Mouse (Mus musculus): ENCODE data around the gene Gm11111. TPM values are rescaled to one million over a fixed set of nuclear protein-coding genes. Genes with fewer than 3 reads are reported as not detected.

Gene Gm11111
- not detected in 2 replicates for polyA plus RNA-seq (2015; fragmentation: Nextera tagmentation; extraction: Ambion mirVana)

GRCm38 (mm10) chr5:98552395-98552794 lies at the start of gene Gm11111:
TSS of gene Gm11111 (plus strand) at chr5:98552695.
- no peak within 1 kb of the TSS for H3K9ac ChIP-seq (ENCODE audit: low read depth, low read length)
- no peak within 1 kb of the TSS for H3K4me2 ChIP-seq (ENCODE audit: low read length)

GRCm38 (mm10) chr5:98516214-98516613 lies 36.3 kb upstream of the Gm11111 start:
- Histone ChIP-seq H3K4me1 (ENCODE audit: control insufficient read depth, insufficient read depth, low read depth, low read length) (no peaks in the 10 kb centered on the region), H3K27me3 (replicated peaks; ENCODE audit: control insufficient read depth, insufficient read depth, low read length) (no peaks in the 10 kb centered on the region), H3K27ac (ENCODE audit: low read depth, low read length) (no peak overlapping the region), H3K36me3 (ENCODE audit: control insufficient read depth, insufficient read depth, low read length) (no peaks in the 10 kb centered on the region), H3K4me3 (ENCODE audit: low read length) (no peak overlapping the region), H3K4me2 (ENCODE audit: low read length) (no peak overlapping the region), H3K9ac (ENCODE audit: low read depth, low read length) (no peak overlapping the region), H3K9me3 (ENCODE audit: control insufficient read depth, low read length) (no peaks in the 10 kb centered on the region)
- 69% methylated on average over 7 of the region's 7 CpGs for WGBS
- no peak for ATAC-seq

More at GRCm38 (mm10) chr5:98552395-98552794, at the start of gene Gm11111:
- Histone ChIP-seq H3K36me3 (ENCODE audit: control insufficient read depth, insufficient read depth, low read length) (no peaks in the 10 kb centered on the region), H3K4me3 (ENCODE audit: low read length) (no peak within 1 kb of the TSS), H3K27me3 (replicated peaks; ENCODE audit: control insufficient read depth, insufficient read depth, low read length) (no peaks in the 10 kb centered on the region), H3K27ac (ENCODE audit: low read depth, low read length) (no peak within 1 kb of the TSS), H3K9me3 (ENCODE audit: control insufficient read depth, low read length) (no peaks in the 10 kb centered on the region), H3K4me1 (ENCODE audit: control insufficient read depth, insufficient read depth, low read depth, low read length) (no peaks in the 10 kb centered on the region)
- ATAC-seq: no peak

GRCm38 (mm10) chr5:98520118-98520517 lies 32.4 kb upstream of the Gm11111 start:
- Histone ChIP-seq H3K9me3 (ENCODE audit: control insufficient read depth, low read length) (no peaks in the 10 kb centered on the region), H3K9ac (ENCODE audit: low read depth, low read length) (no peak overlapping the region), H3K4me3 (ENCODE audit: low read length) (no peak overlapping the region), H3K27ac (ENCODE audit: low read depth, low read length) (no peak overlapping the region), H3K36me3 (ENCODE audit: control insufficient read depth, insufficient read depth, low read length) (no peaks in the 10 kb centered on the region), H3K27me3 (replicated peaks; ENCODE audit: control insufficient read depth, insufficient read depth, low read length) (no peaks in the 10 kb centered on the region), H3K4me2 (ENCODE audit: low read length) (no peak overlapping the region), H3K4me1 (ENCODE audit: control insufficient read depth, insufficient read depth, low read depth, low read length) (no peaks in the 10 kb centered on the region)
- 83% methylated on average over 2 of the region's 2 CpGs for WGBS
- ATAC-seq: no peak

GRCm38 (mm10) chr5:98522270-98522977 lies 30.1 kb upstream of the Gm11111 start:
- Histone ChIP-seq H3K4me3 (ENCODE audit: low read length) (no peak overlapping the region), H3K9ac (ENCODE audit: low read depth, low read length) (no peak overlapping the region), H3K4me1 (ENCODE audit: control insufficient read depth, insufficient read depth, low read depth, low read length) (no peaks in the 10 kb centered on the region), H3K27ac (ENCODE audit: low read depth, low read length) (no peak overlapping the region), H3K9me3 (ENCODE audit: control insufficient read depth, low read length) (no peaks in the 10 kb centered on the region), H3K4me2 (ENCODE audit: low read length) (no peak overlapping the region), H3K27me3 (replicated peaks; ENCODE audit: control insufficient read depth, insufficient read depth, low read length) (no peaks in the 10 kb centered on the region), H3K36me3 (ENCODE audit: control insufficient read depth, insufficient read depth, low read length) (no peaks in the 10 kb centered on the region)
- ATAC-seq: no peak
- 91% methylated on average over 7 of the region's 7 CpGs for WGBS

GRCm38 (mm10) chr5:98523050-98523449 lies 29.4 kb upstream of the Gm11111 start:
- Histone ChIP-seq H3K9ac (ENCODE audit: low read depth, low read length) (no peak overlapping the region), H3K27me3 (replicated peaks; ENCODE audit: control insufficient read depth, insufficient read depth, low read length) (no peaks in the 10 kb centered on the region), H3K4me3 (ENCODE audit: low read length) (no peak overlapping the region), H3K9me3 (ENCODE audit: control insufficient read depth, low read length) (no peaks in the 10 kb centered on the region), H3K4me1 (ENCODE audit: control insufficient read depth, insufficient read depth, low read depth, low read length) (no peaks in the 10 kb centered on the region), H3K27ac (ENCODE audit: low read depth, low read length) (no peak overlapping the region), H3K4me2 (ENCODE audit: low read length) (no peak overlapping the region), H3K36me3 (ENCODE audit: control insufficient read depth, insufficient read depth, low read length) (no peaks in the 10 kb centered on the region)
- 79% methylated on average over 7 of the region's 7 CpGs for WGBS
- ATAC-seq: no peak

- Histone ChIP-seq H3K4me3 (ENCODE audit: low read length) (no peak overlapping the region), H3K27me3 (replicated peaks; ENCODE audit: control insufficient read depth, insufficient read depth, low read length) (no peaks in the 10 kb centered on the region), H3K27ac (ENCODE audit: low read depth, low read length) (no peak overlapping the region), H3K4me2 (ENCODE audit: low read length) (no peak overlapping the region), H3K36me3 (ENCODE audit: control insufficient read depth, insufficient read depth, low read length) (no peaks in the 10 kb centered on the region), H3K9ac (ENCODE audit: low read depth, low read length) (no peak overlapping the region), H3K9me3 (ENCODE audit: control insufficient read depth, low read length) (no peaks in the 10 kb centered on the region), H3K4me1 (ENCODE audit: control insufficient read depth, insufficient read depth, low read depth, low read length) (no peaks in the 10 kb centered on the region)
- WGBS: 86% methylated on average over 1 of the region's 1 CpGs
- ATAC-seq: no peak
These were observed 28.7 kb upstream of the Gm11111 start for GRCm38 (mm10) chr5:98523783-98524182.

- Histone ChIP-seq H3K9ac (ENCODE audit: low read depth, low read length) (no peak overlapping the region), H3K27ac (ENCODE audit: low read depth, low read length) (no peak overlapping the region), H3K27me3 (replicated peaks; ENCODE audit: control insufficient read depth, insufficient read depth, low read length) (no peaks in the 10 kb centered on the region), H3K4me2 (ENCODE audit: low read length) (no peak overlapping the region), H3K36me3 (ENCODE audit: control insufficient read depth, insufficient read depth, low read length) (no peaks in the 10 kb centered on the region), H3K9me3 (ENCODE audit: control insufficient read depth, low read length) (no peaks in the 10 kb centered on the region), H3K4me1 (ENCODE audit: control insufficient read depth, insufficient read depth, low read depth, low read length) (no peaks in the 10 kb centered on the region), H3K4me3 (ENCODE audit: low read length) (no peak overlapping the region)
- WGBS: 75% methylated on average over 1 of the region's 1 CpGs
- no peak for ATAC-seq
These were observed 11.2 kb upstream of the Gm11111 start for GRCm38 (mm10) chr5:98541333-98541732.

- Histone ChIP-seq H3K4me2 (ENCODE audit: low read length) (no peak overlapping the region), H3K4me3 (ENCODE audit: low read length) (no peak overlapping the region), H3K27ac (ENCODE audit: low read depth, low read length) (no peak overlapping the region), H3K9ac (ENCODE audit: low read depth, low read length) (no peak overlapping the region), H3K36me3 (ENCODE audit: control insufficient read depth, insufficient read depth, low read length) (no peaks in the 10 kb centered on the region), H3K9me3 (ENCODE audit: control insufficient read depth, low read length) (no peaks in the 10 kb centered on the region), H3K4me1 (ENCODE audit: control insufficient read depth, insufficient read depth, low read depth, low read length) (no peaks in the 10 kb centered on the region), H3K27me3 (replicated peaks; ENCODE audit: control insufficient read depth, insufficient read depth, low read length) (no peaks in the 10 kb centered on the region)
- no peak for ATAC-seq
- 65% methylated on average over 5 of the region's 5 CpGs for WGBS
These were observed 2.2 kb upstream of the Gm11111 start for GRCm38 (mm10) chr5:98550285-98550684.

GRCm38 (mm10) chr5:98550873-98551272 lies 1.6 kb upstream of the Gm11111 start:
- H3K27ac ChIP-seq (ENCODE audit: low read depth, low read length): no peak overlapping the region
- no peaks in the 10 kb centered on the region for H3K9me3 ChIP-seq (ENCODE audit: control insufficient read depth, low read length)
- H3K4me2 ChIP-seq (ENCODE audit: low read length): no peak overlapping the region
- no peaks in the 10 kb centered on the region for H3K27me3 ChIP-seq (replicated peaks; ENCODE audit: control insufficient read depth, insufficient read depth, low read length)
- no peak overlapping the region for H3K4me3 ChIP-seq (ENCODE audit: low read length)
- no peak for ATAC-seq
- no peaks in the 10 kb centered on the region for H3K36me3 ChIP-seq (ENCODE audit: control insufficient read depth, insufficient read depth, low read length)
- WGBS: 96% methylated on average over 1 of the region's 1 CpGs
- H3K4me1 ChIP-seq (ENCODE audit: control insufficient read depth, insufficient read depth, low read depth, low read length): no peaks in the 10 kb centered on the region
- H3K9ac ChIP-seq (ENCODE audit: low read depth, low read length): no peak overlapping the region

Measured in hindbrain, embryonic 16.5 days (tissue).